Mouse (Mus musculus) adrenal gland, postnatal 25 days (tissue): ENCODE measurements at regions not wholly inside any gene's neighbourhood (a gene's known extent, or its start where the extent isn't known, plus 50 kb on each side); places are given as distances from the start of the nearest gene placed in this dataset.

Source experiments
- DNase-seq: peaks from one replicate; pipeline ENCODE4 v3.0.0; 2021; ENCODE audit warnings: mixed read lengths

DNA sequence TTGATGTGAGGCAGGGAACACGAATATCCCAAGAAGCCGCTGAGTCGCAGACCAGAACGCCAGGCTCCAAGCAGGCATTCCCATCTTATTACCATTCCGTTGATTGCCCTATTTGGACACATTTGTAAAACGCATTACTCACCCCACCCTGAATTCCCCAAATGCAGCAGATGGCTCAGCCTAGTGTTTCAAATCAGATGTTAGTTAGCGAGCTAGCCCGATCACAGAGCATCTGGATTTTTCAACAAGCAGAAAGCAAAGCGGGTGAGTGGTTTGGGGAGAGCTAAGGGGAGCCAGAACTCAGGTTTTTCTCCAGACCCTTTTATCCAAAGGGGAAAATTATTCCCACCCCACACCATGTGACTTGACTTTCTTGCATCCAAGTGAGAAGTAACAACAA, 273.2 kb downstream of the Rwdd3 start:
- no peak for DNase-seq

DNA sequence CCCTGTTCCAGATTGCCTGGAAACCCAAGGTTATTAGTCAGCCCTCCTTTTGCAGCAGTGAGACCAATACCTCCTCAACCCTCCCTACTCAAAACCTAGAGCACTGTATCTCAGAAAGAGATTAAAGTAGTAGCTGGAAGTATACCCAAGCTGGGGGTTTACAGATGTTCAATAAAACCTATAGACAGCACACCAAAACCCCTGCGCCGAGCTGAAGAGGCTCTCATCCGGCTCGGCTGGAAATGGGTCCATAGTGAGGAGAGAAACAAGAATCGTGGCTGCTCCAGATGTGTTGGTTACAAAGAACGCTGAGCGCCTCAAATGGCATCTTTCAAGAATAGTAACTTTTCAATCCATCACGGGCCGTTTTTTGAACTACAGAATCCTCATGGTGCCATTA, 273.7 kb downstream of the Rwdd3 start:
- no peak for DNase-seq

DNA sequence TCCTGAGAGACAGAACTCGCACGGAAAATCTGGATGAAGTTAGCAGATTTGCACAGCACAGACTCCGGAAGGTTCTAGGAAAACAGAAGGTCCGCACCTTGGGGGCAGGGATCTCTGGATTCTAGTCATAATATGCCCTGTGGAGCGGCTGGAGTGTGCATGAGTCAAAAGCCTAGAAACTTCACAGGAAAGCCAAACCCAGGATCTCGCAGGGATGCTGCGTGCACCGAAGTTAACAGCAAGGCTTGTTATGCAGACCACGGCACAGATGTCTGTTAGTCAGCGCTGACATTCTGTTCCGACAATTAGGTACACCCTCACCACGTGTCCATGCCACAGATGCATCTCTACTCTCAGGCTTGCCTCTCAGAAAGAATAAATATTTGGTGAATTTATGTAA, 274.3 kb downstream of the Rwdd3 start:
- no peak for DNase-seq

DNA sequence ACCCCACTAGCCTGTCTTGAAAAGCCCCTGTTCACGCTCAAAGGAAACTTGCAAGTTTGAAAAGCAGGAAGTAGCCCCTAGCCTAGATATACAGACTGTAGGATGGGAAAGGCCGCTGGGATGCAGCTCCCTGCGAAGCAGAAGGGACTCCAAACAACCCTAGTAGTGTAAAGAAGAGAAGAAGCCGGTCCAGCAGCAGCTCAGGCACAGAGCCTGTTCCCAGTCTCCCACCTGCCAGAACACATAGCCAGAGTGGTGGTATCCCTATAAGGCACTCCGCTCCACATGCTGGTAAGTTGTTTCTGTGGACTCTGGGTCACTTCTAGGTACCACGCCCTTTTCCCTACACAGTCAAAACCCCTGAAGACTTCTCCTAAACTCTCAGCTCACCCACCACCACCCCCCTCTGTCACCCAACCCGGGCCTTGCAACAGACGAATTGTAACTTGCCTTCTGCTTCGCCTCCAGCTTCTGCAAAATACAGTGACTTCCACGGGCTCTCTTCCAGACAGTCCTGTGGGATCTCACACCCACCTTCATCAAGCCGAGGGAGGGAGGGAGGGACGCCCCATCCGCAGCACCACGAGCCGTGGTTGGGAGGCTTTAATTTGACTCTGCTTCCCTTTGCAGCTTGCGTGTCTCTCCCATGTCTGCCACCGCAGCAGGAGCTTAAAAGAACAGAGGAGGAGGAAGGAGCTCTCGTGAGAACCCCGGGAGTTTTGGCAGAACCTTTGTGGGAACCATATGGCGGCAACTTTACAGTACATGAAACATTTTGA, 285.2 kb downstream of the Rwdd3 start:
- DNase-seq = no peak

DNA sequence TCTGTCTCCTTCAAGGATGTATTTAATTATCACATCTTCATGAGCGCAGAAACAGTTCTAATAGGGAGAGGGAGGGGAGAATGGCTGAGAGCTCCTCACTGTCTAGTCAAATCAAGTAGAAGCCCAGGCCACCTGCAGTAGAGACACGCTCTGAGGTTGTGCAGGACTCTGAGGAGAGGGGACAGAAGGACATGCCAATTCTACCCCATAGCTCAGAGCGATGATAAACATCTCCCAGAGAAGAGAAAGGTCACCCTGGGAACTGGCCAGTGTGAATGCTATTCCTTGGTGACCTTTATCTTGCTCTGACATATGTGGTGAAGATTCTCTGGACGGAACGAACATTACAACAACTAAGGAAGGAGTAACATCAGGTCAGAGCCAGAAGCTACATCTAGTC, 286.1 kb downstream of the Rwdd3 start:
- DNase-seq = no peak

DNA sequence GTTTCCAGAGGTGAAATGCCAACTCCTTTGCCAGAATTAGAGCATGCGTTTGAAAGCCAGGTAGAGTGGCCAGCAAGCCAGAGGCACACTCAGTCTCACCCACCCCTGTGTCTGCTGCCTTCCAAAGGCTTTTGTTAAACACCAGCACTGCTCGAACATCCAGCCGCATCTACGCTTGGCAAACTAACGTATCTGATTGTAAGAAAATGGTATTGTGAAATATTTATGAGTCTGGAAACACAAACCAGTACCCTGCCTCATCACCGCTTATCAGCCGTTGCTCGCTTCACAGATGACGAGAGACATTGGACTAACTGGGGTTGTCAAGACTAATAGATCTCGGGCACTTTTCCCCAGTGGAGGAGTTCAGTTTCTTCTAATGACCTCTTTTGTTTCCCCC, 287.3 kb downstream of the Rwdd3 start:
- DNase-seq = no peak

DNA sequence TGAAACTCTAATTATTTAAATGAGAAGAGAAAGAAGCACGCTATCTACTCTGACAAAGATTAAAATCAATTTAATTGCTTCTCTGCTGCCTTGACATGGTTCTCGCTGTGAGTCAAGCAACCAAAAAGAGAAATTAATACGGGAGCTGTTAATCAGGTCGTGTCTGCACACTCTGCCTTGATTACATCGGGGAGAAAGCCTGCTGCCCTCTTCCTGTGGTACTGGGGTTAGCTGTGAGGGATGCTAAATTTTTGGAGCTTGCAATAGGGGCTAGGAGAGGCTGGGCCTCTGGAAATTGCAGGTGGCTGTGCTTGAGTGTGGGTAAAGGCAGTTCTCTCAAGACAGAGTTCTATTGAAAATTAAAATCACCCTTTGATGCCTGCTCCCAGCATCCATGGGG, 287.8 kb downstream of the Rwdd3 start:
- no peak for DNase-seq

DNA sequence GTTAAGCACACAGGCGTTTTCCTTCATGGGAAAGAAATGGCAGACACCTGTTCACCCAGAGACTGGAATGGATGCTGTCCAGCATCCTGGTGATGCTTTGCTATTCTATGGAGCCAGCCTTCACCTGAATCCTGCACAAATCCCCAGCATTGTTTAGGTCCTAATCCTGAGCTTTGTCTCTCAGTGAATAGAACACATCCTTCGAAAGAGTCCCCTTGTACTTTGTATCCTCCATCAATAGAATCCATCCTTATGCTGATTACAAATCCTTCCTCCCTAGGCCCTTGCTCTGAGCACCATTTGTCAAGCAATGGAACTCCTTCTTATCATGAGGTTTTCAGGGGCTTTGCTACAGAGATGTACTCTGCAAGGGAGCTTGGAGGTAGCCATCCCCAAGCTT, 292.1 kb downstream of the Rwdd3 start:
- no peak for DNase-seq

DNA sequence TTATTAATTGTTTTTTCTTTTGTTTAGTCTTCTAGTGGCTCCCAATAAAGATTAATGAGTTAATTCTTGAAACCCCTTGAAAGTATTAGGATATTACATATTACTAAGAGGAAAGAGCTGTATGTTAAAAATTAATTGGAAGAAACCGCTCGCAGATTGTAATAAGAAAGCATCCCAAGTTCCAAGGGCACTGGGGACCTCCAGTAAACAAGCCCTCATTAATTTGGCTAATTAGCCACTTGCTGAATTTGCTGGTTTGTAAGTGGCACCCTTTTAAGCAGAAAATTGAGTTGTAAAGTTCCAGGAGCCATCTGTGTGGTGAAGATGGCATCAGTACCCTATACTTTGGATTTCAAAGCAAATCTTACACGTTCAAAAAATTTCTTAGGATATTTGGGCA, 295.8 kb downstream of the Rwdd3 start:
- no peak for DNase-seq

DNA sequence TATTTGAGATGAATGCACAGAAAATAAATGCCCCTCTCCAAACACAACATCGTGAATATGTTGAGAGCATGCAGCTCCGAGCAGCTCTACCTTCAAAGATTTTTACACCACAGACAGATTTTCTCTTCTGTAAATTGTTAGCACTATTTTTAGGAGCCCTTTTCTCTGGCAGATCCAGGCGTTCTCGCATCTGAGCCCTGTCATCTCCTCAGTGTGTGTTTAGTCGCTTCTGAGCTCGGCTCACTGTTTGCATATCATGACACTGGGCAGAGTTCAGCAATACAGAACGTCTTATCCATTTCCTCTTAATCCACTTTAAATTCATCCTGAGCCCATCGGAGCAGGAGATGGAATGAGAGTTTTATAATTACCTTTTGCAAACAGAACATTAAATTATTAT, 306.5 kb downstream of the Rwdd3 start:
- DNase-seq = no peak

DNA sequence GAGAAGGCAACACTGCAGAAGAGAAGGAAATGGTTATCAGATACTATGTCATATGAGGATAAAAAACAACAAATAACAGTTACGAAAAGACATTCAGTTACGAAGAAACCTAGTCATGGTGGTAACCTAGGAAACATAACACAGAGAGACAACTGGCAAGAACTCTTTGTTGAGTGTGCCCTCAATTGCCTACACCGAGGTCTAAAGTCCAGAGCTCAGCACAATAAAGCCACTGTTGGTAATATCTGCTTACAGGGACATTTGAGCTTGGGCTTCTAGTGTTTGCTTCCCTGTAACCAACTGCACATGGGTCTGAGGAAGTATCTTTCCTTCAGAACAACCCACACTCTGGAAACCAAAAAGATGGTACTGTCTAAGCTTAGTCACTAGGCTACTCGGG, 309.9 kb downstream of the Rwdd3 start:
- DNase-seq = no peak

DNA sequence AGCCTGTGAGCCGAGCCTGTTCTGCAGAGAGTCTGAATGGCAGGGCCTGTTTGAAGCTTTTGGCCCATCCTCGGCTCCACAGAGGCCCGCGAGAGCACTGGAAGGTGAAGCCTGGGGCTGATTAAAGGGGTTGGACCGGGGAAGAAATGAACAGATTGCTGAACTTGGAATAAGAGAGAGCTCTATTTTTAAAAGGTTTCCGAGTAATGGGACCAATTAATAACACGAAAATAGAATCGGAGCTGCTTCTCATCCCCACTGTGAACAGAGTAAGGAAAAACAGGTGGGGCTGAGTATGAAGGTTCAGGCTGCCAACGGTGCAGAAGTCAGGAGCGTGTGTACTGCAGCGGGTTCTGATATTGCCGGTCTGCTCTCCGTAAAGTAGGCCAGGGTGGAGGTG, 313.2 kb downstream of the Rwdd3 start:
- no peak for DNase-seq

DNA sequence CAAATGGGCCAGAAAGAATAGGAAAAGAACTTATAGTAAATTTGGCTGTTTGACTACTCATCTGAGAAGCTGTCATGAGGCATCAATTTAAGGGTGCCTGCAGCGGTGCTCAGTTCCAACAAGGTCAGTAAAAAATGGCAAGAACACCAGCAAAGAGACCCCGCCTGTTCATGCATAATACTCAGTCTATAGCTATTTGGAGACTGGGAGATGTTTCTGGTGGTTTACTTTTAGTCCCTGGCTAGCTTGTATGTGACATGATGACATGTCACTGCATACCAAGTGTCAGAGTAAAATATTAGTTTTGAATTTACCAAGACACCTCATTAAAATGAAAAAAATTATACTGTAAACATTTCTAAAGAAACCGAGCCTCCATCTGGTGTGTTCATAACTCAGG, 317.2 kb downstream of the Rwdd3 start:
- DNase-seq = no peak

DNA sequence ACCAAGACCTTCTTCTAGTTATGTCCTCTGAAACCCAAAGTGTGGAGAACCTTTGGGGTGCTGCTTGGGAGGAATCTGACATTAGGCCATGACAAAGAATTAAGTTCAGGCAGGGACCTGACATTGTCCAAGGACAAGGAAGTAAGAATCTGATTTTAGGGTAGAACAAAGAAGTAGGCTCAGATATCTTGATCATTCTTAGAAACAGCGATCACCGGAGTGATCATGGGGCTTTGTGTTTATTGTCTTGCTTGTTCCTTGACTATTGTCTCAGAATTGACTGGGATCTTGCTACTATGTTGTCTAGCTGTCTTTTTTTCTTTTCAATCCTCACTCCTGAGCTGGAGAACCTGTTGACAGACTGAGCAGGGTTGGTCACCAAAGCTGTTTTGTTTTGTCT, 327.9 kb downstream of the Rwdd3 start:
- DNase-seq = no peak

DNA sequence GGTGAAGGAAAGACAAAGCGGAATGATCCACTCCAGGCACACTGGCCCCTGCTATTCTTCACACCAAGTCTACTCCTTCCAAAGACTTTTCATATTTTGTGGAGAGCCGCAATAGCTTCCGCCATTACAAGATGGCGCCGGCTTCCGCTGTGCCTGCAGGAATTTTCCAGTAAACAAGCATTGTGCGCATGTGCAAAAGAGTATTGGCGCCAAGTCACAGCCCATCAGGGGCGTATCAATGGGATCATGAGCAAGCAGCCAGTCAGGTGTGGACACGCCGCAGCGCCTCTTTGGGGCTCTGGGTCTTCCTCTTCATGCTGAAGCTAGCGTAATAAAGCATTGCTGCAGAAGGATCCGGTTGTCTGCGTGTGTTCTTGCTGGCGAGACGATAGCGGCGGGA, 348.0 kb downstream of the Rwdd3 start:
- DNase-seq = no peak

DNA sequence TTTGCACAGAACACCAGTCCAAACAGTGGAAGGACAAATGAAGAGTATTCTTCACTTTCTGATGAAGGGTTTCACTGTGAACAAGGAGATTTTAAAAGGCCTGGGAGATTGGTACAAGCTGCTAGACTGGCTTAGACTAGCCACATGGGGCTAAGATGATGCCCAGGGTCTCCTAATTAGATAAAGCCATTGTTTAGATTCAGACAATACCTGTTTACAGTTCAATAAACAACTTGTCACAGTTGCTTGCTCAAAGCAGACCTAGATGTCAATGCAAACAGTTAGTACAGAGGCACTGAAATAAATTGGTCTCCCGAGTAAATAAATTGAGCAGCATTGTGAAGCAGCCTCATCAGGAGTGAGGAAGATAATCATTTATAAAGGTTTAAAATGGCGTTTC, 359.6 kb downstream of the Rwdd3 start:
- no peak for DNase-seq

DNA sequence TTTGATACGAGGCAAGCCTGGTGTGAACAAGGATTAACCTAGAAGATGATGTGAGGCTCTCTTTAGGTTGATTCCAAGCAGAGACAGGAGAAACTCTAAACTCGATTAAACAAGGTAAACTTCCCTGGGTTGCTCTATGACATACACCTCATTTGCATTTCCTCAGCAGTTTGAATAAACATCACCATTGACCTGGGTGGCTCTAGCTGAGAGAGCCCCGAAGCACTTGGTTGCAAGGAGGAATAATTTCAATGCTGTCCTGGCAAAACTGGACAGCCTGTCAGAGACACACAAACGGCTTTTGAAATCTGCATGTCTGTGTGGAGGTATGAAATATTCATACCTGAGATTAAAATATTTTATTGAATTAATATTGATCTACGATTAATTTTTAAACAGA, 361.0 kb downstream of the Rwdd3 start:
- no peak for DNase-seq

DNA sequence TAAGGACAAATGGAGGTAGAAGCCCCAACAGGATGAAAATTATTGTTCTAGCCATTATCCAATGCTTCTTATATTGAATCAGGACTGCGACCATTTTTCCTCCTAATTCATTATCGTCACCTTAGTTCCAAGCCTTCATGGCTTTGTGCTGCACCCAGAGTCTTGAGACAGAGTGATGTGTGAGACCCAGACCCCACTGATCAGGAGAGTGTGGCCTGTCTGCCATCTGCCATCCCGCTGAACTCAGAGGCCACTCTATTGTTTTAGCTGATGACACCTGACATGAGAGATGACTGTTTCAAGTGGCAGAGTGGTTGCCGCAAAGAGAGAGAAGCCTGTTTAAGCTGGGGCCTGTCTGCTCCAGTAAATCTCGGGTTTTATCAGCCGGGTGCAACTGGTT, 361.4 kb downstream of the Rwdd3 start:
- DNase-seq = no peak

DNA sequence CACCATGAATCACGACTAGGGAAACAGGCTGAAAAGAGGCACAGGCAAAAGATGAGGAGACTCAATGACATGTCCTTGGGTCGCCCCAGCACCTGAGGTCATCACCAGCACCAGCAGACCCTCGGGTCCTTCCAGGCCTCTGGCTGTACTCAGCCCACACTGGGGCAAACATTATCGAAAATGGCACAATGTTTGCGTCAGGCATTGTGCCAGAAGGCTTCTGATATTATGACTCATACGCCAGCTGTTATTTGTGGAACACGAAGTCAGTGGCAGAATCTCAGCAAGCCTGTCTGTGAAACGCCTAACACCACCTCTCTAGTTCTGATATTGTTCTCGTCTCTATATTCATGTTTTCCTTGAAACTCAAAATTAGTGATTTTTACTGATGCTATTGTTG, 384.8 kb downstream of the Rwdd3 start:
- DNase-seq = peak; percentile 16

DNA sequence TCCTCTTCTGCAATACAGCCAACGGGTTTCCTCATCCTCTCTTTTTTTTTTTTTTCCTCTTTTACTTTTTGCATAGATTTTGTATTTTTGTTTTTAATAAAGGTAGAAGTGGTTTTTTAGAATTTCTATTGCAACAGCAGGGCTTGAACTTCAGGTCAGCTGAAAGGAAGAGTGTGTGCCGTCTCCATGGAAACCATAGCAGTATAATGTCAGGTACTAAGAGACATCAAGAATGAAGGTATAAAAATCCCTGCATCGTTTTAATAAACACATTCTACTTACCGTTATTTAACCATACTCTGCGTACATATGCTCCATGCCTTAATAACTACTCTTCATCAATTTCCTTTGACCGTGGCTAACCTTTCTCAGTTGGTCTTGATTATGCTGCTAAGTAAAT, 390.0 kb downstream of the Rwdd3 start:
- DNase-seq = no peak

DNA sequence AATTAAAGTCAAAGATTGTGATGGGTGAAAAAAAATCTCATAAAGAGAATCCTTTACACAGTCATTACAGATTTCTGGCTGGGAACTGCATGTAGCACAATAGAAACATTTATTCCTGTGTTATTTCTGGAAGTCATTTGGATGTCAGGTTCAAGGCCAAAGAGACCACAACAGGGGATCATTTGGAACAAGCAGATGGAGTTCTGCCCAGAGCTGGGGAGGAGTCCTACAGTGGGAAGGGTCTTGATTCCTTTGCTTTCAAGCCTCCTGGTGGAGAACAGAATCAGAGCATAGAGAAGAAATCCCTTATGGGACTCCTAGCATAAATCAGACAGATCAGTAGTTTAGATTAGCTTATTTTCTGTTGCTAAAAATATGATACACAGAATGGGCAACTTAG, 392.4 kb downstream of the Rwdd3 start:
- no peak for DNase-seq

DNA sequence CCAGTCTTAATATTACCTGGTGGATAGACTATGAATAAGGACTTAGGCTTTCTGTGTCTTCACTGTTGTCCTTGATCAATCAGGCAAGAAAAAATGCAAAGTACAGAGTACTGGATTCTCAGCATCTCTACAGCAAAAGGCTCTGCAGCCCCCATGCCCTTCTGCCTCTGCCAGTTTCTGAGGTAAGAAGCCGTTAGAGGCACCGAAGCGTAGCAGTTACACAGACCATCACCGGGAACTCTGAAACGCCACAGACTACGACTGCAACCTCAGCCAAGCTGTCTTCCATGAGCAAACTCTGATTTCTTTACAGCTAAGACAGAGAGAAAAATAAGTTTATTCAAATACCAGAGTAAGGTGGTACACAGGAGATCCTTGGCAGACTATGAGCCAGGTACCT, 396.5 kb downstream of the Rwdd3 start:
- no peak for DNase-seq

DNA sequence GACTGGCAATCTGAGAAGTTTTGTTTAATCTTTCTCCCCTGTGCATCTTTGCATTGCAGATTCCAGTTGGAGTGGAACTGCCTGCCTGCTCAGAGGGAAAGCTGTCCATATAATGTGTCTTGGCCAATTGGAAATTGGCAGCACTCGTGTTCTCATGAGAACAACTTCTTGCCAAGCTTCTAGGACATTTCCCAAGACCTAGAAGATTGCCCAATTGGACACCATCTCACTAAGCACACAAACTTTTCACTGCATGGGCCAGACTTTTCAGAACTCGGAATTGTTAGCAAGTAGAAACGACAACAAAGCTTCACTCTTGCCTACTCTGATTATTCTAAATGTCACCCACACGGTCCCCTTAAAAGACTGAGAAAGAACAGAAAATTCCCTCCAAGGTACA, 409.8 kb downstream of the Rwdd3 start:
- no peak for DNase-seq

DNA sequence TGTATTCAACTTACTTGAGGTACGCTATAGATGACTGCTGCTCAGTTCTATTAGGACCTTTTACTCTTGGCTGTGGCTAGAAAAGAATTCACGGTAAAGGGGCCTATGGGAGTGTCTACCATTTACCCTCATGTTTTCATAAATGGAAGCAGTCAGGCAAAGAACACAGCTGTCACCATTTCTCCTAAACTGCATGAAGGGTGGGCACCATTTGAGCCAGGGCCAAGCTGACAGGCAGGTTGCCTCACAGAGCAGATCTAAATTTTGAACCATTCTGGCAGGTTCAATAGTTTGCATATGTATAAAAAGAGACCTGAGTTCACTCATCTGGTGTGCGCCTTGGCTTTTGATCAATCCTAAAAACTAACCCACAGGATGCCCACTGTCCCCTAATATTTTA, 410.3 kb downstream of the Rwdd3 start:
- no peak for DNase-seq

DNA sequence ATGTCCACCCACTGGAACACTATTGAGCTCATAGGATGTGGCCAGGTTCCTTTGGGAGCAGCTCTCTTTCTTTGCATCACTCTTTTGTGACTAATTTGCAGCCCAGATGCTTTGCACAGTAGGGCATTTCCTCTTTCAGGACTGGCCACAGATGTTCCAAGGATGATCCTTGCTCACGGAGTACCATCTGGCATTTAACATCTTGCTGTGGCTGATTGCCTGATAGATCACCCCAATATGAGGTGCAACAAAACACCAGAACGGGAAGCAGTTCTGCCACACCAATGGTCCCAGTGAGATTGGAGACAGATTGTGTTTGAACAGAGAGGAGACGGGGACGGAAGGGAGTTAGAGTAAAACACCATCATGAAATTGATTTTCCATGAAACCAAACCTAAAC, 423.0 kb downstream of the Rwdd3 start:
- DNase-seq = no peak
